Mouse (Mus musculus) urinary bladder, postnatal 25 days (tissue): ENCODE data around the gene Zfp975.
"Not testable (repeated sequence)": the region's sequence is repeated elsewhere in the genome, so short reads cannot be mapped to it uniquely, and the experiment has no call there.

Source experiments
- DNase-seq: peaks from one replicate; pipeline ENCODE4 v3.0.0; 2022; ENCODE audit warnings: low spot score

Zfp975 gene

DNA sequence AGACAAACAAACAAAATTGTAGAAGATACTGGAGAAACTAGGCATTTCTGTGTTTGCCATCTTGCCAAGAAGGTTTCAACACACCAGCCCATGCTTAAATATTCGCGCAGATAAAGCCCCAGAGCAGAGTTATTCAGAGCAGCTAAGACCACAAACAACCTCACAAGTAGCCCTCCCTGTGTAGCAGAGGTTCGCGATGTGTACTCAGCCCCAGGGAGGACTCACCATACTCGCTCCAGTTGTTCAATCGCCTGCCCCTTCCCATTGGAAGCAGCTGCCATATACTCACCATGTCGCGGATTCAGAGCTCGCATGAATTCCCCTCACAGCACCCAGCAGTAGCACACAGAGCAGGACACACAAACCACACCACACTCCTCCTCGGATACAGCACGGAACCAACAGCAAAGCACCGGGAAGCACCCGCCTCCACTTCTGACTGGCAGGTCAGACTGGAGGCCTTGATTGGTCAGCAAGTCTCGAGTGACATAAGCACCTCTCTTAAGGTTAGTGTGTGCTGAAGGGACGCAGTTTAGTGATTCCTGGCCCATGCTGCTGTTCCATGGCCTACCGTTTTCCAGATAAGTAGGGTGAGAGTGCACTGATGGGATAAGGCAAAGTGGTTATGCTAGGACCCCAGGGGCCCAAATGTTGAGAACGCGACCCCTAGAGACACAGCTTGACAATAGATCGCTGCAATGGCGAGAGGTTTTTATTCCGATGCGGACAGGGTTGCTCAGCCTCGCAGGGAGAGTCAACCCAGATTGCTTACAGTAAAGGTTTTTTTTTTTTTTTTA lies at the start of gene Zfp975:
Zfp975 (minus strand) TSS at position 381 of the 797 bp plus-strand sequence.
- peak; percentile 62 for DNase-seq

DNA sequence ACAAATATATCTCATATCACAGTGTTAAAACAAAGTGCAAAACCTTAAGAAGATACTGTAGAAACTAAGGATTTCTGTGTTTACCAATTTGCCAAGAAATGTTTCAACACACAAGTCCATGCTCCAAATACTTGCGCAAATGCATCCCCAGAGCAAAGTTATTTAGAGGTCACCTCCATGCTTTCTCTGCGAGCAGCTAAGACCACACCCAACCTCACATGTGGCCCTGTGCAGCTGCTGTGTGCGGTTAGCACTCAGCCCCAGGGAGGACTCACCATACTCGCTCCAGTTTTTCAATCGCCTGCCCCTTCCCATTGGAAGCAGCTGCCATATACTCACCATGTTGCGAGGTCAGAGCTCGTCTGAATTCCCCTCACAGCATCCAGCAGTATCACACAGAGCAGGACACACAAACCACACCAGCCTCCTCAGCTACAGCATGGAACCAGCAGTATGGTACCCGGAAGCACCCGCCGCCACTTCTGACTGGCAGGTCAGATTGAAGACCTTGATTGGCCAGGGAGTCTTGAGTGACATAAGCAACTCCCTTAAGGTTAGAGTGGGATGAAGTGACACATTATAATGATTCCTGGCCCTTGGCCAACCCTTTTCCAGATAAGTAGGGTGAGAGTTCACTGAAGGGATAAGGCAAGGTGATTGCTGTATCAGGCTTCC lies 46.1 kb upstream of the Zfp975 start:
- no peak for DNase-seq

DNA sequence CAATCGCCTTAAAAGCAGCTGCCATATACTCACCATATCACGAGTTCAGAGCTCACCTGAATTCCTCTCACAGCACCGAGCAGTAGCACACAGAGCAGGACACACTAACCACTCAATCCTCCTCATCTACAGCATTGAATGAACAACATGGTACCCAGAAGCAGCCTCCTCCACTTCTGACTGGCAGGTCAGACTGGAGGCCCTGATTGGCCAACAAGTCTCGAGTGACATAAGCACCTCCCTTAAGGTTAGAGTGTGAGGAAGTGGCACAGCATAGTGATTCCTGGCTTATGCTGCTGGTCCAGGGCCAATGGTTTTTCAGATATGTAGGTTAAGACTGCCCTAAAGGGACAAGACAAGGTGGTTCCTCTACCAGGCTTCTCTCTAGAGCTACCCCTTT lies 34.4 kb upstream of the Zfp975 start, which contains the start of gene Gm17067:
Gm17067 (minus strand) TSS at position 101 of the 400 bp plus-strand sequence.
- DNase-seq = not testable (repeated sequence)

DNA sequence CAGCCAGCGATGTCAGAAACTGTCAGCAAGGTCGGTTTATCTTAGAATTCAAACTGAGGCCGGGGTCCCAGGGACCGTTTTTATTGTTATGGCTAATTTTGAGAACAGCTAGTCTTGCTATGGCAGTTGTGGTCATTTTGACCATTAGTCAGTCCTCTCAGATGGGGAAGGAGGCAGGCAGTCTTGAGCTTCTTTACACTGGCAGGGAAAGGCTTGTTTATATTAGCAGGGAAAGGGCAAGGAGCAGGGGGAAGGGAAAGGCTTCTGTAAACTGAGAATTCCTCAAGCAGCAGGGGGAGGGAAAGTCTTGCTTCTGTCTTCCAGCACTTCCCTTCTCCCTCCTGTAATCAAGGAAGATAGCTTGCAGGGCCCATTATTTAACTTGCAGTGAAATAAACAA lies 709 bp upstream of the Zfp975 start:
- peak; percentile 4 for DNase-seq

DNA sequence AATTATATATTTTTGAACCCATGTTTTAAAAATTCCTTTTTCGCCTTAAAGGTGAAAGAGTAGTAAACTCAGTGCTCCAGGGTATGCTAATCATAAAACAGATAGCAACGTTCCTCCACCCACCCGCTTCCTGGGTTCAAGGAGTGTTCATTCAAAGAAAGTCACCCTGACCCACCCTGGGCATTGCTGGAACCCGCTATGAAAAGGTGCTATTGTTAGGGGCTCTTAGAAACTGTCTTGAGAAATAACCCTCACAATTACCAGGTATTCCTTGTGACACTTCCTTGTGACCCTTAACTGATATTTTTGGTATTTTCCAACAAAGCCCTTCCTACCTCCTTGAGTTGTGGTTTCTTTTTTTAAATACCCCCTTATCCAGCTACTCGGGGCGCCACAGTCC lies 12.5 kb downstream of the Zfp975 start:
- not testable (repeated sequence) for DNase-seq

DNA sequence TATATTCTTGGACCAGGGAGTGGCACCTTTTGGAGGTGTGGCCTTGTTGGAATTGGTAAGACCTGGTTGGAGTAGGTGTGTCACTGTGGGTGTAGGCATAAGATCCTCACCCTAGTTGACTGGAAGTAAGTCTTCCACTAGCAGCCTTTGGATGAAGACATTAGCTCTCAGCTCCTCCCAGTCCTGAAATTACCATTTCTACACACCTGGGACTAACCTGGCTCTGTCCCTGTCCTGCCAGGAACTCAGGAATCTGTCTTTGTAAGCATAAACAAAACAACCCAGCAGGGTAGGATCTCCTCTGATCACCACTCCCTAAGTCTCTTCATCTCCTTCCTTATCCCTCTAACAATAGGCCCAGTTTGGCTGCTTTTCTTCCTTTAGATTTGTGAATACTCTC lies 12.9 kb downstream of the Zfp975 start:
- not testable (repeated sequence) for DNase-seq

DNA sequence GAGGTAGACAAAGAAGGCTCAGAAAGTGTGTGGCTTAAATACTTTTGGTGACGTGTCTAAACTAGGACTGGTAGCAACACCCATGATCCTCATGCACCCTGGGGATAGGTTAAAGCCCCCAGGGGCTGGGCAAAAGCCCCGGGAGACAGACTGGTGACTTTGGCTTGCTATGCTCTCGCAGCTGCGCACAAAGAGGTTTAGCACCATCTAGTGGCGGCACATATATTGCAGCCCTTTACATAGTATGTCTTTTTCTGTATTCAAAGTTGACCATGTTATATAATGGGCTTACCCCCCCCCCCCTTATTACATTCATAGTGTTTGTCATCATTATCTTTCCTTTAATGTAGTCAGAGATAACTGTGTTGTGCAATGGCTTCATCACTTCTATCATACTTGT lies 32.4 kb downstream of the Zfp975 start:
- DNase-seq = not testable (repeated sequence)

DNA sequence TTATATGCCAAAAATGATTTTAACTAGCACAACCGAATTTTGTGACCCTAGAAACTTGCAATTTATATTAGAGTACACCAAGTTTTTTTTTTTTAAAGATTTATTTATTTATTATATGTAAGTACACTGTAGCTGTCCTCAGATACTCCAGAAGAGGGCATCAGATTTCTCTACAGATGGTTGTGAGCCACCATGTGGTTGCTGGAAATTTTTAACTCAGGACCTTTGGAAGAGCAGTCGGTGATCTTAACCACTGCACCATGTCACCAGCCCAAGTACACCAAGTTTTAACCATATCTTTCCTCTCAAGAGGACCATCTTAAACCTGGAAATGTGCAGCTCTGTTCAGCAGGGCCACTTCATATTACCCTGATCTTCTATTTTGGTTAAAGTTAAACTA lies 37.3 kb downstream of the Zfp975 start:
- DNase-seq = not testable (repeated sequence)

DNA sequence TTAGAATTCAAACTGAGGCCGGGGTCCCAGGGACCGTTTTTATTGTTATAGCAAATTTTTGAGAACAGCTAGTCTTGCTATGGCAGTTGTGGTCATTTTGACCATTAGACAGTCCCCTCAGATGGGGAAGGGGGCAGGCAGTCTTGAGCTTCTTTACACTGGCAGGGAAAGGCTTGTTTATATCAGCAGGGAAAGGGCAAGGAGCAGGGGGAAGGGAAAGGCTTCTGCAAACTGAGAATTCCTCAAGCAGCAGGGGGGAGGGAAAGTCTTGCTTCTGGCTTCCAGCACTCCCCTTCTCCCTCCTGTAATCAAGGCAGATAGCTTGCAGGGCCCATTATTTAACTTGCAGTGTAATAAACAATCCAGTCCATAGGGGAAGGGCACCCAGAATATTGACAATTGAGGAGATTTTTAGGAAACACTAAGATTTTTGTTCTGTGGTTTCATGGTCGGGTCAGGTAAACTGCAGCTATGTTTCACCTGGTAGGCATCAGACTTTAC lies 49.4 kb downstream of the Zfp975 start:
- not testable (repeated sequence) for DNase-seq

DNA sequence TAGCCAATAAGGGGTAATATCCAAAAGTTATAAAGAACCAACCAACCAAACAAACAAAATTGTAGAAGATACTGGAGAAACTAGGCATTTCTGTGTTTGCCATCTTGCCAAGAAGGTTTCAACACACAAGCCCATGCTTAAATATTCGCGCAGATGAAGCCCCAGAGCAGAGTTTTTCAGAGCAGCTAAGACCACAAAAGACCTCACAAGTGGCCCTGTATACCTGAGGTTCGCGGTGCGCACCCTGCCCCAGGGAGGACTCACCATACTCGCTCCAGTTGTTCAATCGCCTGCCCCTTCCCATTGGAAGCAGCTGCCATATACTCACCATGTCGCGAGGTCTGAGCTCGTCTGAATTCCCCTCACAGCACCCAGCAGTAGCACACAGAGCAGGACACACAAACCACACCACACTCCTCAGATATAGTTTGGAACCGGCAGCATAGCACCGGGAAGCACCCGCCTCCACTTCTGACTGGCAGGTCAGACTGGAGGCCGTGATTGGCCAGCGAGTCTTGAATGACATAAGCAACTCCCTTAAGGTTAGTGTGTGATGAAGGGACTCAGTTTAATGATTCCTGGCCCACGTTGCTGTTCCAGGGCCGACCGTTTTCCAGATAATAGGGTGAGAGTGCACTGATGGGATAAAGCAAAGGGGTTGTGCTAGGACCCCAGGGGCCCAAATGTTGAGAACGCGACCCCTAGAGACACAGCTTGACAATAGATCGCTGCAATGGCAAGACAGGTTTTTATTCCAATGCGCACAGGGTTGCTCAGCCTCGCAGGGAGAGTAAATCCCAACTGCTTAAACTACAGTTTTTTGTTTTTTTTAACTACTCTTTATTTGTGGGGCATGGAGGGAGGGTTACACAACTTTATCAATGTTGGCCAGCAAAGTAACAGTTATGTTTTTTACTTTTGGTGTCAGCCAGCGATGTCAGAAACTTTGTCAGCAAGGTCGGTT lies 50.1 kb downstream of the Zfp975 start, which contains the start of gene Zfp976:
Zfp976 (minus strand) TSS at position 437 of the 964 bp plus-strand sequence.
- peak; percentile 52 for DNase-seq

DNA sequence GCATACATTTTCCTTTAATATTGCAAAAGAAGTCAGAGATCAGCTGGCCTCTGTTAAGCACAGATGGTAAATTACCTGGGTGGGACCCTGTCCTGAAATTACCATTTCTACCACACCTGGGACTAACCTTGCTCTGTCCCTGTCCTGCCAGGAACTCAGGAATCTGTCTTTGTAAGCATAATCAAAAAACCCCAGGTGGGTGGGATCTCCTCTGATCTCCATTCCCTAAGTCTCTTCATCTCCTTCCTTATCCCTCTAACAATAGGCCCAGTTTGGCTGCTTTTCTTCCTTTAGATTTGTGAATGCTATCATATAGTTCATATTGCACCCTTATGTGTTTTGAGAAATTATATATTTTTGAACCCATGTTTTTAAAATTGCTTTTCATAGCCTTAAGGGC lies 61.5 kb downstream of the Zfp975 start:
- not testable (repeated sequence) for DNase-seq
